Mouse (Mus musculus): Measurements from ENCODE around the gene Ctsk.
A peak's percentile ranks its signal among the peaks of the same experiment; 100 is the strongest.

Ctsk gene

DNA sequence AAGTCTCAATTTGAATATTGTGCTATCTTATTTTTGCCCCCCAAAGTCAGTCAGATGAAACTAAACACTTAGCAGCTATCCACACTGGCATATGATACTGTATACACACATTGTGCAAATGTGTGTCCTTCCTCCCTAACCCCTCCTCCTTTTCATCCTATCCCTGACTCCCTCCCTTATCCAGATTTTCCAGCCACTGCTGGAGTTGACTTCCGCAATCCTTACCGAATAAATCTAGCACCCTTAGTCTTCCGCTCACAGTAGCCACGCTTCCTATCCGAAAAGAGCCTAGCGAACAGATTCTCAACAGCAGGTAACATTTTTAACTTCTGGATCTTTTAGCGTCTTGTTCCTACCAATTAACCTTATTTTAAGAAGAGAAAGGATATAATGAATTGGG is at the start of gene Ctsk:
Gene Ctsk (plus strand): TSS at position 233 of the 400 bp plus-strand sequence.
- no peak for DNase-seq (ENCODE audit: low spot score in 2 of 2)

DNA sequence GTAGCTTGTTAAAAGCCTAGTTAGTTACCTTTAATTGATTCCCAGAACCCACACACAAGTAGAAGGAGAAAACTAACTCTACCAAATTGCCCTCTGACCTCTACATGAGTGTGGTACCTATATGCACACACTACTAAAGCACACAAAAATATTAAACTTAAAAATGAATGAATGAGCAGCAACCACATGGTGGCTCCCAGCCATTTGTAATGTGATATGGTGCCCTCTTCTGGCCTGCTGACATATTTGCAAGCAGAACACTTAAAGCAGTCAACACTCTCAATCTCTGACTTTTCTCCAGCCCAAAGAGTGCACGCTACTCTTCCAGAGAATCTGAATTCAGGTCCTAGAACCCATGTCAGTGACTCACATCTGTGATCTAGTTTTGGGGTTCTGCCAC is 48.6 kb upstream of the Ctsk start:
- peak in 1 of 2 experiments; percentile 34 for DNase-seq (ENCODE audit: low spot score in 2 of 2)

DNA sequence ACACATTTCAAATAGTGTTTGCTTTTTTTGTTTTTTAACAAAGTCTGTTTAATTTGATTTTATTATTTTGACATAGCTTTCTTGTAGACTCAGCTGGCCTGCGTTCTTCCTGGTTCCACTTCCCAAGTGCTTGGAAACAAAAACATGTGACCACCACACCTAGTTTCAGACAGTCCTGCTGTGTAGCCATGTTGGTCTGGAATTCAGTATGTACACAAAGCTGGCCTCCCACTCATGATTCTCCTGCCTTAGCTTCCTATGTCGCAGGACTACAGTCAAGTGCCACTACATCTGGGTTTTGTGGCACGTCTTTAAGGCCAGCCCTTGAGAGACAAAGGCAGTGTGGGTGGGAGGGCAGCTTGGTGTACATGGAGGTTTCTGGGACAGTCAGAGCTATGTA is 48.1 kb upstream of the Ctsk start:
- no peak for DNase-seq (ENCODE audit: low spot score in 2 of 2)

DNA sequence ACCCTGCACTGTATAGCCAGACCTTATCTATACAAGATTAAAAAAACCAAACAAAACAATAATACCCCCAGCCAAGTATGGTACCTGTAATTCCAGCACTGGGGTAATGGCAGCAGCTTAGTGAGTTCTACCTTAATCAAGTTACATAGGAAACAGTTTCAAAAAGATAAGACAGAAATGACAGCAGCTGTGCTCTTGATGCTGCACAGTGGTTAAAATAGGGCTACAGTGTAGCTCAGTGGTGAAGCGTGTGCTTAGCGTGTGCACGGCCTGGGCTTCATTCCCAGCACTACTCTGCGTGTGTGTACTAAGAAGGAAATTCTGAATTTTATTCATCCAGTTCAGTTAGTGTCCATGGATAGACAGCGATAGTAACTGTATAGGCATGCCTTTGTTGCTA is 42.7 kb upstream of the Ctsk start:
- DNase-seq (ENCODE audit: low spot score in 2 of 2), result no peak

DNA sequence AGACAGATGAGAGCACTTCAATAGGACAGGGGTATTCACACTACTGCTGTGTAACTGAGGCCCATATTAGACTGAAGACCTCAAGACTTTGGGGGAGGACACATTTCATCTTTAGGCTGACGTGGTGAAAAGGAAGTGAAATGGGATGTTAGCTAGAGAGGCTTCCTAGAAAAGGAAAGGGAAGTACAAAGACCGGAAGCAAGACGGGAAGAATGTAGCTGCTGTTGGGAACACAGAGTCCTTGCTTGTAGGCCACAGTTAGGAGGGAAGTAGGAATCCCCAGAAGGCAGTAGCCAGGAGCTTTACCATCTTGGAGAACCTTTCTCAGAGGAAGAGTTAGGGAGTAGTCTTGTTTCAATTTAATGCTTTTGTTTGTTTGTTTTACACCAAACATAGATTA is 41.3 kb upstream of the Ctsk start:
- DNase-seq (ENCODE audit: low spot score in 2 of 2), result no peak

DNA sequence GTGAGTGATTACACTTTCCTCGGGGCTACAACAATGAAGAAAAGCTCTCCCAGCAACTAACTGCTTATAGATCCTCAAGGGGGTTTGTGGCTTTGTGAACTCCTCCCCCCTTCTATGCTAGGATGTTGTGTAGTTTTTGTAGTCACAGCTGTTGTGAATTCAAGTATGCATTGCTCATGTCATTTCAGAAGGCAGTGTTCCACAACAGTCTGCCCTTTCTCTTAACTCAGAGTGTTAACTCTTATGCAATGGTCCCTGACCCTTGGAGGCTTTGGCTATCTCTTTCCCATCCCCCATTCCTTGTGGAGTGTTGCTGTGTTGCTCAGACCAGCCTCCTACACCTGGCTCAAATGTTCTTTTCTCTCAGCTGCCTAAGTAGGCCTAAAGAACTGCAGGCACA is 39.7 kb upstream of the Ctsk start:
- no peak for DNase-seq (ENCODE audit: low spot score in 2 of 2)

DNA sequence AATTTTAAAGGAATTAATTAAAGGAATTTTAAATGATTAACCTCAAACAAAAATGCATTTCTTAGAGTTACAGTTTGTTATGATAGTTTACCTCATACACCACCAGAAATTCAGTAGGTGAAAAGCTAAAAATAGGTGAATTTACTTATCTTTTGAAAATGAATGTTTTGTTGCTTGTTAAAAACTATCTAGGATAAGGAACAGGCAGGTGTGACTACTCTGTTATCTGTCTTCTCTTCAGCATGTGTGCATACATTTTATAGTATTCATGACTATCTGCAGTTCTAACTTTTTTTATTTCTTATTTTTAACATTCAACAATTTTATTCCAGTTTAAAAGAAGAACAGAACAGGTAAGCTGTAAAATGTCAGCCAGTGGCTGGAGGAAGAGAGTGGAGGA is 35.2 kb upstream of the Ctsk start:
- no peak for DNase-seq (ENCODE audit: low spot score in 2 of 2)

DNA sequence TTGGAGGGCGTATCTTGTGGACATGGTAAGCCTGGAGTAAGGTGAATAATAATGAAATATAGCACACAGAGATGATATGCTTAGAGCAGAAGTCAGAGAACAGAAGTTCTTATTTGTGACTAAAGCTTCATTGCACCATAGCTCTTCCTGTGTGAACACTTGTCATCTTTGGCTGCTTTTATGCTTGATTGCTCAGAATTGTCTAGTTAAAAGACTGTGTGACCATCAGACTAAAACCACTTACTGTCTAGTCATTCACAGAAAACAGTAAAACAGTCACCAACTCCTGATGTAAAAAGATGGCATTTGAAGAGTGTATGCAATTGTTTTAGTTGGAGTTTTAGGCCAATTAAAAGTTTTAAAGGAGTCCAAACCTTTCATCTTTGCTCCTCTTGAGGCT is 20.1 kb upstream of the Ctsk start:
- no peak for DNase-seq (ENCODE audit: low spot score in 2 of 2)

DNA sequence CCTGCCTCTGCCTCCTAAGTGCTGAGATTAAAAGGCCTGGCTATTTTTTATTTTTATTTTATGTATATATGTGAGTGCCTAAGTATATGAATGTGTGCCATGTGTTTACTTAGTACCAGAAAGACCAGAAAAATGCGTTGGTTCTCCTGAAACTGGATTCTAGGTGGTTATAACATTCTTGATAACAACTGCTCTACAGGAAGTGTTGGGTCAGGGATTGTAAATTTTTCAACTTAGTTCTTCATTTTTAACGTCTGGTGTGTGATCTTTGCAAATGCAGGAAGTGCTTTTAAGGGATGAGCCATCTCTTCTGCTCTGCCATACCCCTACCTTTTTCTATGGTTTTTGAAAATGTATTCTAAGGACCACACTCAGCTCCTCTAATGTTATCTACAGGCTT is 12.6 kb upstream of the Ctsk start:
- DNase-seq (ENCODE audit: low spot score in 2 of 2), result no peak

DNA sequence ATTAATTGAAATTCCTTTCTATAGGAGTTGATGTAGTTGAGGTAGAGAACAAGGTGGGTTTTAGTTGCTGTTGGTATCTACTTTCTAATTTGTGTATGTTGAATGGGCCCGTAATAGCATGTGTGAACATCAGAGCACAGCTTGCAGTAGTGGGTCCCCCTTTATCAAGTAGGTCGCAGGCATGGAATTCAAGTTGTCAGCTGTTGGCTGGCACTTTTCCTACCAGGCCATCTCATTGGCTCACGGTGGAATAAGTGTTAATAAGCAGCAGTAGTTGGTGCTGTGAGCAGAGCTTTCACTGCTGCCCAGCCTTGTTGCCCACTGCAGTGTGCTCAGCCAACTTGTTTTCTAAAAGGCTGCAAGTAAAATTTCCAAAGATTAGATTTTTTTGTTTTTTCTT is 10.4 kb upstream of the Ctsk start:
- no peak for DNase-seq (ENCODE audit: low spot score in 2 of 2)

DNA sequence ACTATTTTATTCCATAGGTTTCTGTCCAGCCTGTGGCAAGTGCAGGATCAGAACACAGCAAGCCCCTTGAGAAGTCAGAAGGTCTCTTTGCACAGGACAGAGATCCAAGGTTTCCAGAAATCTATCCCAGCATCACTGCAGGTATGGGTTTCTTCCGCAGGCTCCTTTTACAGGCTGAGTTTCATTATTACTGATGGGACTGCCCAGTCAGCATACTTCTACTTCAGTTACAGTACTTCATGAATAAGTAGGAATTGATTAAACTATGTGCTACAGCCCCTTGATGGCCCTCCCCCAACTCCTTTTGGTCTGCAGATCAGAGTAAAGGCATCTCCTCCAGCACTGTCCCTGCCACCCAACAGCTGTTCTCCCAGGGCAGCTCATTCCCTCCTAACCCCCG is 8.8 kb upstream of the Ctsk start:
- DNase-seq (ENCODE audit: low spot score in 2 of 2), result no peak

DNA sequence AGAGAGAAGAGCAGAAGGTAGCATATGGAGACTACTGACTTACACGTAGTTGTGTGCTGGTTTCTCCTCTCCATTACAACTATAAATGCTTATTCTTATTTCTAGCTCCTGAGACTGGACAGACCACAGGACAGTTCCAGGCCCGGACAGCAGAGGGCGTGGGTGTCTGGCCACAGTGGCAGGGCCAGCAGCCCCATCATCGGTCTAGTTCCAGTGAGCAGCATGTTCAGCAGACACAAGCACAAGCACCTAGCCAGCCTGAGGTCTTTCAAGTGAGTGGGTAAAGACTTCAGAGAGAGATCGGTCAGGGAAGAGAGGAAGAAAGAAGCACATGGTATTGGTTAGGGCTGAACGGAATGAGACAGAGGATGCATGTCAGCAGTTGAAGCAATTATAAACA is 4.7 kb upstream of the Ctsk start:
- peak; percentile 36 to 67 for DNase-seq (ENCODE audit: low spot score in 2 of 2)

DNA sequence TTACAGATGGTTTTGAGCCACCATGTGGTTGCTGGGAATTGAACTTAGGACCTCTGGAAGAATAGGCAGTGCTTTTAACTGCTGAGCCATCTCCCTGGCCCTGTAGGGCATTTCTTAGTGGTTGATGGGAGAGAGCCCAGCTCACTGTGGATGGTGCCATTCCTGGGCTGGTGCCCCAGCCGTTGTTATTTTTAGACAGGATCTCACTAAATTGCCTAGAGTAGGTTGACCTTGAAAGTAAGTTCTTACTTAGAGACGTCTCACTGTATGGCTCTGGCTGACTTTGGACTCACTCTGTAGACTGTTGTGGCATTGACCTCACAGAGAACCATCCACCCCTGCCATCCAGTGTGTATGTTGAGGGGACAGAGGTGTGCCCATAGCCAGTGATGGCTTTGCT is 827 bp upstream of the Ctsk start:
- DNase-seq (ENCODE audit: low spot score in 2 of 2), result no peak

DNA sequence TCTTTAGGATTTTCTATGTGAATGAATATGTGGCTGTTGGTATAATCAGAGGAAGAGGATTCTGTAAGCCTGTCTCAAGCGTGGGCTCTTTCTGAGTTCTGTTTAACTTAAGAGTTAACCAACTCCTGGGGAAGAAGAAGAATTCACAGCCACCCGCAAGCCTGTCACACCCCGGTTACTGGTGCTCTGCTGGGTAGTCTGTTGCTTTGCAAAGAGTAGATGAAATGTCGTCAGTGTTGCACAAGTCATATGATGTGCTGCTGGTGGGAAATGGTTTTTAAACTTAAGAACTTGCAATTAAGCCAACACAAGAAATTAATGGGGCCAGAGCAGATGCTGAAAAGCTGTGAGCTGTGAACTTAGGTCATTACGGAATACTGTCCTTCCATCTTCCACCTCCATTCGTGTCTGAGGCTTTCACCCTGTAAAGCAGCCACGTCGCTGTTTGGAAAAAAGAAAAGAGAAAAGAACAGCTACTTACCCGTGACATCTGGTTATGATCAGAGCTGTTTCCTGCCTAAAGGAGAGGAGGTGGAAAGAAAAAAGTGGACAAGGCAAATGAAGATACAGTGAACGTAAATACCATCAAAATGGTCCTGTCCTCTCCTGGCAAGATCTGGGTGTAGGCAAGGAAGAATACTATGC is 562 bp downstream of the Ctsk start:
- no peak for DNase-seq (ENCODE audit: low spot score in 2 of 2)

DNA sequence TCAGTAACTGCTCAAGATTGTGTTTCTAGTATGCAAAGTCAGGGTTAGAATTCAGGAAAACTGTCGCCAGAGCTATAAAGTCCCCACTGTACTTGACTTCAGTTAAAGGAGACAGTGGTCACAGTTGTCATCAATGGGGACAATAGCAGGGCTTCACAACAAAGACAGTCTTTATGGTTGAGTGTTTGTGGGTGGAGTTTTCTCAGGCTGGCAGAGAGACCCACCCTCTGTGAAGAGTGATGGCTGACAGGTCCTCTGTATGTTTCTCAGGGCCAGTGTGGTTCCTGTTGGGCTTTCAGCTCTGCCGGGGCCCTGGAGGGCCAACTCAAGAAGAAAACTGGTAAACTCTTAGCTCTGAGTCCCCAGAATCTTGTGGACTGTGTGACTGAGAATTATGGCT is 3.3 kb downstream of the Ctsk start:
- no peak for DNase-seq (ENCODE audit: low spot score in 2 of 2)

DNA sequence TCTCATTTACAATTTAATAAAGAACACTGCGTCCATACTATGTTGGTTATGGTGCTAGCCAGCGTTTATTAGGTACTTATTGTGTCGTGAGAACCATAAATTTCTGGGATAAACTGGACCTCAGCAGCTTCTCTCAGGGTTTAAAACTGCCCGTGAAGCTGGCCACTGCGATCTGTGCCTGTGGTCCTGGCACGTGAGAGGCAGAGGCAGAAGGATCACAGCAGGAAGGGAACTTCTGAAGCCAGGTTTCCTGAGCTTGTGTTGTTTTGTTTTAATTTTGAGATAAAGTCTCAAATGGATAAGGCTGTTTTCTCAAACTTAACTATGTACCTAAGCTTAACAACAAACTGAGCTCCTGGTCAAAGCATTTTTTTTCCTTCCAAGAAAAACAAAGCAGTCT is 10.3 kb downstream of the Ctsk start:
- peak in 1 of 2 experiments; percentile 36 for DNase-seq (ENCODE audit: low spot score in 2 of 2)

DNA sequence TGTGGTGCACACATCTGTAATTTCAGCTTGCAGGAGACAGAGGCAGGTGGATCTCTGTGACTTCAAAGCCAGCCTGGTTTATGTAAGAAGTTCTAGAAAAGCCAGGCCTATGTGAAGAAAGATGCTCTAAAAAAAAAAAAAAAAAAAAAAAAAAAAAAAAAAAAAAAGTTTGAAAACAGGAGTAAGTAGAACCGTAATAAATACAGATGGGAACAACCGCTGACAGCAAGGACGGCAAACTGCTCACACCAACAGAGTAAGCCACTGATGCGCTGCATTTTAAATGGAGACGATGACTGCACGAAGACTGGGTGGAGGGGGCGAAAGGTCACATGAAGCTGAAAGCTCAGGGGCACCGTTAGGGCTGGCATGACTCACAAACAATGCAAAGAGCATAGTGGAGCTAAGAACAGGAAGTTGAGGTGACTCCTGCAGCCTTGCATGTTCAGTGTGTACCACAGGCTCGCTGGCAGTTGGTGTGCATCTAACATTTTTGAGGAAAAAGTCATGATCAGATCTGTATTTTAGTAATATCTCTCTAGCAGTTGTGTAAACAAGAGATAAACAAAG is 12.6 kb downstream of the Ctsk start:
- no peak for DNase-seq (ENCODE audit: low spot score in 2 of 2)

DNA sequence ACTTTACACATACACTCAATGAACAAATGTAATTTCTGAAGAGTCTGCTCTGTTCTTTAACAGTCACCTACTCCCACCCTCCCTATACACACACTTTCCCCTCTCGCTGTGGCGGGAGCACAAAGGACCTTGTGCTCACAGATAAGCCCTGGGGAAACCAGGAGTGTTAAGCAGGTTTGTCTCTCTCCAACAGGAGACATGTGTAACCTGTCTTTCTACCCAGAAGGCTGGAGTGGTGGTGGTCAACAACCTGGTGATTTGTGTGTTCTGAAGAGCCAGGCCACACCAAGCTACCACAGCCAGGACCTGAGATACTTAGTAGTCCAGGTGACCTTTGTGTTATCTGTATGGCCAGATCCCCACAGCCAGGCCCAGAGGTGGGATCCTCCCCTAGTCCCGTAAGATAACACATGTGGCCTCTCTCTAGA is 17.6 kb downstream of the Ctsk start:
- no peak for DNase-seq (ENCODE audit: low spot score in 2 of 2)

DNA sequence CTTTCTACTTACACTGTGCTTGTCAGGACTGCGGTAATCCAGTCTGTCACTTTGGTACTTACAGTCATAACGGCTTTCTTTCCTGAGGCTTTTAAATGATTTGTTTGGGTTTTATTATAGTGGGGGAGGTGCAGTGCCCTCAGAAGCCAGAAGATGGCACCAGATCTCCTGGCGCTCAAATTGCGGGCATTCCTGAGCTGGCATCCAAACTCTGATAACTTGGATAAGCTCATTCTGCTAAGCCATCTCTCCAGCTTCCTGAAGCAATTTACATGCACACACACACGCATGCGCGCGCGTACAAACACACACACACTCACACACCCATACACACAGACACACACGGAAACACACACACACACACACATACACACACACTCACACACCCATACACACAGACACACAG is 18.4 kb downstream of the Ctsk start:
- peak; percentile 52 to 67 for DNase-seq (ENCODE audit: low spot score in 2 of 2)

DNA sequence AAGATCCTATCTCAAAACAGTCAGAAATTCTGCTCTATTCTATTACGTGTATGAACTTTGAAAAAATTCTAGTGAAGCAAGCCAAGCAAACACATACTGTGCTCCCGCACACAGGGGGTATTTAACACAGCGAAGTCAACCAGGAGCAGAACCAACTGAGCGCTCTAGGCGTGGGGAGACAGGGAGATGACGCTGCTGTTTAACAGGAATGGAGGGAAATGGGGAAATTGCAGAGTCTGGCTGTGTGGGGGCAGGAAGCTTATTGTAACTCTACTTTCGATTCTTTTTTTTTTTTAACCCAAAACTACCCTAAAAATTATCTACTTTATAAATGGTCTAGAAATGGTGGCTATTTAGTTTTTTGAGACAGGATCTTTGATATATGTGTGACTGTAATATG is 19.8 kb downstream of the Ctsk start:
- DNase-seq (ENCODE audit: low spot score in 2 of 2), result no peak

DNA sequence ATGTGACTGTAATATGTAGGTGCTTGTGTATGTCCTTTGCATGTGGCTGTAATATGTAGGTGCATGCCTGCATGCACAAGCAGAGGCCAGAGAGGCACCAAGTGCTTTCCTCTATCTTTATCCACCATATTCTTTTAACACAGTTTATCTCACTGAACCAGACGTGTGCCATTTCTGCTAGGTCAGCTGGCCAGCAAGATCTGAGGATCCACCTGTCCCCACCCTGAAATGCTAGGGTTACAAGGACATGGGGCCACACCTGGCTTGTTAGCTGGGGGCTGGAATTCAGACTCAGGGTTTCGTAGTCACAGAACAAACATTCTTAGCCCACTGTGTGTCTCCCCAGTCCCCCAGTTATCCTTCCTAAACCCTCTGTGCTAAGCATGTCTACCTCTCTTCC is 20.3 kb downstream of the Ctsk start:
- DNase-seq (ENCODE audit: low spot score in 2 of 2), result no peak

DNA sequence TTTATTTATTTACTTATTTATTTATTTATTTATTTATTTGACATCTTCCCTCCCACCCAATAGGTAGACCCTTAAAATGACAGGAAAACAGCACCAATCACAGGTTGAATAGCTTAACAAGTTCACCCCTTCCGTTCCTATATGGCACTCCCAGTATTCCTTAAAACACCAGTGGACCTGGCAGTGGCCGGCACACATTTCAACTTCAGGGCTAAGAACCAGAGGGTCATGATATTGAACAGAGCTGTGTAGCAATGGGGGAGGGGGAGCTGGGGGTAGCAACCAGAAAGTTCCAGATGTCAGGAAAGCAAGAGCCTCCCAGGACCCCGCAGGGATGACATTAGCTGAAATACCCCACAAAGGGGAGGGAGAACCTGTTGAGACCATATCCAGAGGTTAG is 21.0 kb downstream of the Ctsk start:
- DNase-seq (ENCODE audit: low spot score in 2 of 2), result no peak

DNA sequence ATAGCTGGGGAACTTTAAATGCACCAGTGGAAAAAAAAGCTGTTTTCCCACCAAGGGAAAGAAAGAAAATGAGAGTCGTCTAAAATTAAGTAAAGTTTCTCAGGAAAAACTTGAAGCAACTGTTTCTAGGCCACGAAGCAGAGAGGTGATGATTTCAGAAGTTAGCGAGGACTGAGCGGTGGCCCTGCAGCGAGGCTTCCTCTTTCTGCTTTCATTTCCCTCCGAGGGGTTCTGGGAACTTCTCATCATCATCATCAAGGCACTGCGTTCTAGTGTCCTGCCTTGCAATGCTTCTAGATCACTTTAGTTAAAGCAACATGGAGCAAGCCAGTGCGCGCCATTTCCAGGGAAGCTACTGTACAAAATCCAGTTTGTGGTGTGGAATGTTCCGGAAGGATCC is 22.1 kb downstream of the Ctsk start:
- DNase-seq (ENCODE audit: low spot score in 2 of 2), result no peak

DNA sequence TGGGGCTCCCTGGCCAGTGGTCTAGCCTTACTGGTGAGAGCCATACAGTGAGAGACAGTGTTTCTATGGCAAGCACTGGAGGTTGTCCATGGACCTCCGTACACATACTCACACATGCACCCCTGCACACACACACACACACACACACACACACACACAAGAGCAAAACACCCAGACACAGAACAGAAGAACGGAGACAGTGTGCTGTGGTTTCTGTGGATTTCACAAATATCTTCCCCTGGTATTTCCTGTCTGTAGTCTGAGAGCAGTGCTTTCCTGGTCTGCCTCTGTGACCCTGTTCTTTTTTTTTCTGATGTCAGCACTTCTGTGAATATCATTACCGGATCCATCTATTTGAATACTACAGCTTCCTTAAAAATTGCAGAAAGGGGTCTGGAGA is 24.6 kb downstream of the Ctsk start:
- no peak for DNase-seq (ENCODE audit: low spot score in 2 of 2)

Measured in cerebellum, postnatal 4 days (tissue).